Mouse (Mus musculus): ENCODE results near the gene Hmg20b. TPM values are rescaled to one million over a fixed set of nuclear protein-coding genes. Genes with fewer than 3 reads are reported as not detected.

Hmg20b gene
- total RNA-seq, 2 experiments from 2014 or later = 74.0 to 82.9 TPM

- intact Hi-C loops (cut with DNase I) = no loop called here
- peak in 1 of 2 experiments; percentile 49 for DNase-seq
These were observed 33.8 kb downstream of the Hmg20b start for GRCm38 (mm10) chr10:81316338-81317060.

GRCm38 (mm10) chr10:81315587-81315986 lies 34.7 kb downstream of the Hmg20b start:
- DNase-seq = no peak
- intact Hi-C loops (cut with DNase I) = no loop called here

- no peak for DNase-seq
- intact Hi-C loops (cut with DNase I) = no loop called here
These were observed 36.1 kb downstream of the Hmg20b start for GRCm38 (mm10) chr10:81314201-81314600.

- intact Hi-C loops (cut with DNase I) = no loop called here
- DNase-seq = no peak
These were observed 36.7 kb downstream of the Hmg20b start for GRCm38 (mm10) chr10:81313581-81313980.

GRCm38 (mm10) chr10:81309571-81309970 lies 40.7 kb downstream of the Hmg20b start:
- intact Hi-C loops (cut with DNase I) = no loop called here
- no peak for DNase-seq

- no peak for DNase-seq
- intact Hi-C loops (cut with DNase I) = no loop called here
These were observed 43.2 kb downstream of the Hmg20b start for GRCm38 (mm10) chr10:81306837-81307682.

- no peak for DNase-seq
- intact Hi-C loops (cut with DNase I) = no loop called here
These were observed 44.1 kb downstream of the Hmg20b start for GRCm38 (mm10) chr10:81306173-81306668.

GRCm38 (mm10) chr10:81305663-81306062 lies 44.6 kb downstream of the Hmg20b start:
- intact Hi-C loops (cut with DNase I) = loop anchor here (1.0 kb wide), 1 partner anchor 16 kb away; no protein-coding TSS in a partner anchor

GRCm38 (mm10) chr10:81304597-81305238 lies 45.6 kb downstream of the Hmg20b start:
- intact Hi-C loops (cut with DNase I) = loop anchor here (1.0 kb wide), 1 partner anchor 15 kb away; no protein-coding TSS in a partner anchor
- peak; percentile 67 to 77 for DNase-seq

More at GRCm38 (mm10) chr10:81305663-81306062, 44.6 kb downstream of the Hmg20b start:
- no peak for DNase-seq

GRCm38 (mm10) chr10:81303761-81304160 lies 46.5 kb downstream of the Hmg20b start:
- intact Hi-C loops (cut with DNase I) = no loop called here
- DNase-seq = no peak

GRCm38 (mm10) chr10:81303258-81303657 lies 47.0 kb downstream of the Hmg20b start:
- no peak for DNase-seq
- intact Hi-C loops (cut with DNase I) = no loop called here

GRCm38 (mm10) chr10:81302781-81303218 lies 47.5 kb downstream of the Hmg20b start:
- intact Hi-C loops (cut with DNase I) = no loop called here
- peak in 1 of 2 experiments; percentile 50 for DNase-seq

- DNase-seq = no peak
- intact Hi-C loops (cut with DNase I) = no loop called here
These were observed 48.0 kb downstream of the Hmg20b start for GRCm38 (mm10) chr10:81302288-81302687.

GRCm38 (mm10) chr10:81301321-81301720 lies 49.0 kb downstream of the Hmg20b start:
- intact Hi-C loops (cut with DNase I) = no loop called here
- no peak for DNase-seq

- no peak for DNase-seq
- intact Hi-C loops (cut with DNase I) = no loop called here
These were observed 49.9 kb downstream of the Hmg20b start for GRCm38 (mm10) chr10:81300352-81300907.

GRCm38 (mm10) chr10:81299585-81300351 lies 50.5 kb downstream of the Hmg20b start:
- DNase-seq = no peak
- intact Hi-C loops (cut with DNase I) = no loop called here

- DNase-seq = no peak
- intact Hi-C loops (cut with DNase I) = no loop called here
These were observed 51.7 kb downstream of the Hmg20b start for GRCm38 (mm10) chr10:81298369-81299100.

GRCm38 (mm10) chr10:81297845-81298244 lies 52.4 kb downstream of the Hmg20b start:
- DNase-seq = peak; percentile 58 to 60

GRCm38 (mm10) chr10:81297246-81297645 lies 53.0 kb downstream of the Hmg20b start:
- intact Hi-C loops (cut with DNase I) = no loop called here
- no peak for DNase-seq

More at GRCm38 (mm10) chr10:81297845-81298244, 52.4 kb downstream of the Hmg20b start:
- intact Hi-C loops (cut with DNase I) = no loop called here
